Mouse (Mus musculus) stomach, postnatal 0 days (tissue): ENCODE measurements at regions not wholly inside any gene's neighbourhood (a gene's known extent, or its start where the extent isn't known, plus 50 kb on each side); places are given as distances from the start of the nearest gene placed in this dataset.

Experiments used
- ATAC-seq: fragments of 200-750 bp; cut with Nextera tagmentation; 2 replicates; pipeline ENCODE4 v1.8.0; 2017; ENCODE audit not compliant: low FRiP score, low TSS enrichment
- DNase-seq: peaks from one replicate; pipeline ENCODE4 v3.0.0-alpha.2; 2016; ENCODE audit warnings: low spot score
- H3K27ac ChIP-seq: fragments of 300-500 bp; sonication (generic); replicated peaks from 2 replicates; pipeline ENCODE4 v1.5.1; 2014; ENCODE audit warnings: mild to moderate bottlenecking, control low read depth
- H3K27me3 ChIP-seq: fragments of 300-500 bp; sonication (generic); 2 replicates; pipeline ENCODE4 v1.6.1; 2014; ENCODE audit warnings: low read length; ENCODE audit not compliant: control insufficient read depth, insufficient read depth
- H3K36me3 ChIP-seq: fragments of 300-500 bp; sonication (generic); 2 replicates; pipeline ENCODE4 v1.6.1; 2014; ENCODE audit warnings: low read length, mixed read lengths; ENCODE audit not compliant: control insufficient read depth, insufficient read depth
- H3K4me1 ChIP-seq: fragments of 300-500 bp; sonication (generic); replicated peaks from 2 replicates; pipeline ENCODE4 v1.6.1; 2014; ENCODE audit warnings: antibody characterized with exemption; ENCODE audit not compliant: control insufficient read depth, insufficient read depth
- H3K4me2 ChIP-seq: fragments of 300-500 bp; sonication (generic); replicated peaks from 2 replicates; pipeline ENCODE4 v1.6.1; 2014; ENCODE audit warnings: low read depth, mild to moderate bottlenecking, control low read depth, moderate library complexity
- H3K4me3 ChIP-seq: fragments of 300-500 bp; sonication (generic); 2 replicates; pipeline ENCODE4 v1.5.1; 2014; ENCODE audit warnings: low read depth, low read length, control low read depth
- H3K9ac ChIP-seq: fragments of 300-500 bp; sonication (generic); 2 replicates; pipeline ENCODE4 v1.6.1; 2014; ENCODE audit warnings: mild to moderate bottlenecking, low read length, control low read depth, mixed read lengths
- H3K9me3 ChIP-seq: fragments of 300-500 bp; sonication (generic); 2 replicates; pipeline ENCODE4 v1.6.1; 2016; ENCODE audit warnings: low read length; ENCODE audit not compliant: control insufficient read depth
- CTCF ChIP-seq: IDR thresholded peaks from 2 replicates; pipeline ENCODE4 v1.5.1; 2016; ENCODE audit warnings: antibody characterized with exemption, low read depth, mild to moderate bottlenecking, moderate library complexity
- EP300 ChIP-seq: optimal IDR thresholded peaks from 2 replicates; pipeline ENCODE3; 2016; ENCODE audit warnings: antibody characterized with exemption
- WGBS: fragments of 180-500 bp; shearing (Covaris S2); extraction: QIAGEN DNeasy Blood & Tissue Kit; methylation state at CpG from one replicate; pipeline ENCODE4 v1.1.7; 2014; 5-methylcytosine and 5-hydroxymethylcytosine counted together

DNA sequence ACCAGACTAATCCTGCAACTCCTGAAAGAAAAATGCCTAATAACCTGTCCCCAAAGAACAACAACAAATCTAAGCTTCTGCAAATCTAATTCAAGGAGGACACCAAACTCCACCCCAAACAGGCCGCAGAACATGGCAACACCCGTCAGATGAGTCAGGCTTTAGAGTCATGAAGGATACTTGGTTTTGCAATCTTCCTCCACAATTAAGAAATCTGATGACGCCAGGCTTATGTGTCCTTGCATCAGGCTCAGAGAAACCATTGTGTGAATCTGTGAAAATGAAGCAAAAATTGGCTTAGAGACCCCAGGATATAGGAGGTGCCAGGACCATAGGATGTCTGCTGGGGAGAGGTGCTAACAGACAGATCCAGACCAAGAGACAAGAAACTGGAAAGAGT is 352.6 kb downstream of the Slco4c1 start:
- DNase-seq (no peak), ATAC-seq (no peak)
- H3K9me3 ChIP-seq, result no peaks in the 10 kb centered on the region
- no peak overlapping the region for H3K4me3 ChIP-seq
- H3K27ac ChIP-seq, result no peak overlapping the region
- whole genome bisulfite sequencing, result 72% methylated on average over 3 of the region's 3 CpGs
- H3K27me3 ChIP-seq, result no peaks in the 10 kb centered on the region
- no peak for TF ChIP-seq CTCF
- TF ChIP-seq EP300, result no peak
- H3K9ac ChIP-seq, result no peak overlapping the region
- H3K4me1 ChIP-seq, result no peaks in the 10 kb centered on the region
- H3K36me3 ChIP-seq, result no peaks in the 10 kb centered on the region
- H3K4me2 ChIP-seq, result no peak overlapping the region

- H3K27me3 ChIP-seq, result no peaks in the 10 kb centered on the region
- H3K4me2 ChIP-seq, result no peak overlapping the region
- ATAC-seq (no peak), DNase-seq (no peak)
- no peaks in the 10 kb centered on the region for H3K9me3 ChIP-seq
- H3K9ac ChIP-seq, result no peak overlapping the region
- no peak for TF ChIP-seq EP300
- no peak for TF ChIP-seq CTCF
- H3K27ac ChIP-seq, result no peak overlapping the region
- H3K4me3 ChIP-seq, result no peak overlapping the region
- no peaks in the 10 kb centered on the region for H3K36me3 ChIP-seq
- H3K4me1 ChIP-seq, result no peaks in the 10 kb centered on the region
Observed at GRCm38 (mm10) chr1:96501007-96501406, 371.0 kb downstream of the Slco4c1 start.

DNA sequence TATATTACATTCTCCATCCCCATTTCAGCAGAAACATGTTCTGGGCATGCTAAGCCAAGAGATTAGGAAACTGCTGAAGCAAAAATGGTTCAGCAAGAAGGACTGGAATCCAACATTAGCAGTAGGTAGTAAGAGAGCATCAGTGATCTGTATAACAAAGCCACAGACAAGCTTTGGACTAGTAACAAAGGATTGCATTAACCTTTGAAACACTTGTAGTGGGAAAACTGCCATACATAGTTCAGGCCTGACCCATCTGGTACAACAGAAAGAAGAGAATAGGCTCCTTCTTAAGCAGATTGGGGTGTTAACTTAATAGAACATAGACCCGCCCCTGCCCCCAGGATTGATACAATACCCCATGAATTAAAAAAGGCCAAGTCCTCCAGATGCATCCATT is 389.2 kb downstream of the Slco4c1 start:
- WGBS, result 76% methylated on average over 1 of the region's 1 CpGs
- H3K27ac ChIP-seq, result no peak overlapping the region
- H3K9ac ChIP-seq, result no peak overlapping the region
- H3K9me3 ChIP-seq, result no peaks in the 10 kb centered on the region
- H3K4me1 ChIP-seq, result no peaks in the 10 kb centered on the region
- TF ChIP-seq CTCF (no peak), EP300 (no peak)
- no peak overlapping the region for H3K4me3 ChIP-seq
- H3K27me3 ChIP-seq, result no peaks in the 10 kb centered on the region
- H3K4me2 ChIP-seq, result no peak overlapping the region
- H3K36me3 ChIP-seq, result no peaks in the 10 kb centered on the region
- no peak for DNase-seq
- ATAC-seq, result no peak

GRCm38 (mm10) chr1:96450852-96451251 is 421.1 kb downstream of the Slco4c1 start:
- no peak for ATAC-seq
- H3K4me2 ChIP-seq, result no peak overlapping the region
- TF ChIP-seq CTCF (no peak), EP300 (no peak)
- WGBS, result 42% methylated on average over 1 of the region's 1 CpGs
- no peaks in the 10 kb centered on the region for H3K9me3 ChIP-seq
- no peak overlapping the region for H3K4me3 ChIP-seq
- no peak for DNase-seq
- no peak overlapping the region for H3K9ac ChIP-seq
- no peaks in the 10 kb centered on the region for H3K36me3 ChIP-seq
- no peak overlapping the region for H3K27ac ChIP-seq
- H3K4me1 ChIP-seq, result no peaks in the 10 kb centered on the region
- H3K27me3 ChIP-seq, result no peaks in the 10 kb centered on the region

- H3K9ac ChIP-seq, result no peak overlapping the region
- H3K4me1 ChIP-seq, result no peaks in the 10 kb centered on the region
- no peak overlapping the region for H3K4me3 ChIP-seq
- ATAC-seq (no peak), DNase-seq (no peak)
- H3K27ac ChIP-seq, result no peak overlapping the region
- H3K36me3 ChIP-seq, result no peaks in the 10 kb centered on the region
- no peaks in the 10 kb centered on the region for H3K27me3 ChIP-seq
- no peak for TF ChIP-seq EP300
- no peak for TF ChIP-seq CTCF
- no peak overlapping the region for H3K4me2 ChIP-seq
- H3K9me3 ChIP-seq, result no peaks in the 10 kb centered on the region
- WGBS, result 90% methylated on average over 1 of the region's 1 CpGs
Observed at GRCm38 (mm10) chr1:96445215-96445614, 426.8 kb downstream of the Slco4c1 start.

DNA sequence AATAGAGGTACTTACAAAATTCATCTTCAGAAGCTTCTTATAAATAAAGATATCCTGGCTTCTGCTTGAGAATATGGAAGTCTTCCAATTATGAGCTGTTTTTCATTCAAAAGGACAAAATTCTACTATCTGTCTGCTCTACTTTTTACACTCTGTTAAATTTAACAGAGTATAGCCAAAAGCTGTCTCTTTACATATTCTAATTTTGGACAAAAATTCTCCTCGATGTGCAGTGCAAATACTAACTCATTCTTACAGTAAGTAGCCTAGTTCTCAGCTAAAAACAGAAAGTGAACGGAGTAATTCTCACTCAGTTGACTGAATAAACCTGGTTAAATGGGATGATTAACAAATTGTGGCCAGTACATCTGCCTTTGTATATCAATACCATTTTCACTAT is 438.9 kb downstream of the Slco4c1 start:
- no peak overlapping the region for H3K27ac ChIP-seq
- no peaks in the 10 kb centered on the region for H3K36me3 ChIP-seq
- H3K4me3 ChIP-seq, result no peak overlapping the region
- no peaks in the 10 kb centered on the region for H3K9me3 ChIP-seq
- no peak for ATAC-seq
- H3K4me2 ChIP-seq, result no peak overlapping the region
- no peak for TF ChIP-seq CTCF
- TF ChIP-seq EP300, result no peak
- H3K27me3 ChIP-seq, result no peaks in the 10 kb centered on the region
- 67% methylated on average over 2 of the region's 2 CpGs for WGBS
- no peaks in the 10 kb centered on the region for H3K4me1 ChIP-seq
- no peak for DNase-seq
- no peak overlapping the region for H3K9ac ChIP-seq

GRCm38 (mm10) chr1:96423481-96423880 is 448.5 kb downstream of the Slco4c1 start:
- no peak for TF ChIP-seq CTCF
- no peak for TF ChIP-seq EP300
- Histone ChIP-seq H3K9me3 (no peaks in the 10 kb centered on the region), H3K4me2 (no peak overlapping the region), H3K4me1 (no peaks in the 10 kb centered on the region), H3K36me3 (no peaks in the 10 kb centered on the region), H3K27me3 (no peaks in the 10 kb centered on the region), H3K4me3 (no peak overlapping the region), H3K9ac (no peak overlapping the region), H3K27ac (no peak overlapping the region)
- DNase-seq (no peak), ATAC-seq (no peak)
